Mouse (Mus musculus): ENCODE measurements around the gene Dnmt3c. TPM values are rescaled to one million over a fixed set of nuclear protein-coding genes. Genes with fewer than 3 reads are reported as not detected.
"Not testable (repeated sequence)": the region's sequence is repeated elsewhere in the genome, so short reads cannot be mapped to it uniquely, and the experiment has no call there.

Dnmt3c gene
- total and polyA plus RNA-seq, 2 experiments = not detected

DNA sequence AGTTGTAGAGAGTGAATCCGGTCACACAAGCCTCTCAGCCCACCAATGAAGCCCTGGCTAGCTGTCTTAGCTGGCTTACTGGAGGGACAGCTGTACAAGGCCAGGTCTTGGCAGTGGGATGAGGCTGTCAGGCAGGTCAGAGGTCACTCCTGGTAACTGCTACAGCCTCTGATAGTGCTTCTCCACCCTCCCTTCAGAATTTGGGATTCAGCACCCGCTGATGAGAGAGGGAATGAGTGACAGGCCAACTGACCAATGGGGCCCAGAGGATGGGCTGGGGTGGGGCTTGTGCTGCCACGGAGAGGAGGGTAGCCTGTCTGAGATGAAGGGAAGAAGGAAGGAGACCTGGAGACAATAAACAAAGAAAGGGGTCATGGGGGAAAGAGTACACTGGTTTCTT is 35.8 kb upstream of the Dnmt3c start:
- Histone ChIP-seq H3K27me3 (ENCODE audit: control insufficient read depth, insufficient read depth, low read length) (no peaks in the 10 kb centered on the region), H3K4me3 (ENCODE audit: insufficient read depth, low read depth, low read length) (no peak overlapping the region), H3K9ac (ENCODE audit: low read depth, low read length) (no peak overlapping the region), H3K79me2 (ENCODE audit: control insufficient read depth, insufficient read depth, low read length) (no peaks in the 10 kb centered on the region), H3K36me3 (ENCODE audit: control insufficient read depth, insufficient read depth, low read length) (peaks cover 4% of the 10 kb centered on the region; the same call in 1 of the 2 replicates), H3K27ac (replicated peaks; ENCODE audit: insufficient read depth, low read depth, low read length) (no peak overlapping the region), H3K4me1 (ENCODE audit: control insufficient read depth, insufficient read depth, low read length) (peaks cover 26% of the 10 kb centered on the region)
- TF ChIP-seq CTCF (IDR thresholded peaks at IDR 0.05; ENCODE audit: low read depth, low read length) = no peak
- TF ChIP-seq POLR2A (IDR thresholded peaks at IDR 0.05; ENCODE audit: extremely low read depth, insufficient read depth, low read length) = no peak
- DNase-seq (ENCODE audit: extremely low read depth, low read depth, low spot score) = peak; percentile 64
- WGBS = 32% methylated on average over 3 of the region's 3 CpGs

- Histone ChIP-seq H3K79me2 (ENCODE audit: control insufficient read depth, insufficient read depth, low read length) (no peaks in the 10 kb centered on the region), H3K9ac (ENCODE audit: low read depth, low read length) (no peak overlapping the region; the same call in 1 of the 2 replicates), H3K4me3 (ENCODE audit: insufficient read depth, low read depth, low read length) (no peak overlapping the region), H3K36me3 (ENCODE audit: control insufficient read depth, insufficient read depth, low read length) (peaks cover 6% of the 10 kb centered on the region; the same call in 1 of the 2 replicates), H3K27ac (replicated peaks; ENCODE audit: insufficient read depth, low read depth, low read length) (no peak overlapping the region), H3K4me1 (ENCODE audit: control insufficient read depth, insufficient read depth, low read length) (peaks cover 6% of the 10 kb centered on the region; the same call in 1 of the 2 replicates), H3K27me3 (ENCODE audit: control insufficient read depth, insufficient read depth, low read length) (no peaks in the 10 kb centered on the region)
- WGBS = 75% methylated on average over 7 of the region's 7 CpGs
- TF ChIP-seq POLR2A (IDR thresholded peaks at IDR 0.05; ENCODE audit: extremely low read depth, insufficient read depth, low read length) = no peak
- TF ChIP-seq CTCF (IDR thresholded peaks at IDR 0.05; ENCODE audit: low read depth, low read length) = no peak
- no peak for DNase-seq (ENCODE audit: extremely low read depth, low read depth, low spot score)
These were observed 31.1 kb upstream of the Dnmt3c start for GRCm38 (mm10) chr2:153665401-153665800.

- no peaks in the 10 kb centered on the region for H3K79me2 ChIP-seq (ENCODE audit: control insufficient read depth, insufficient read depth, low read length)
- DNase-seq (ENCODE audit: extremely low read depth, low read depth, low spot score) = peak; percentile 66
- 55% methylated on average over 7 of the region's 7 CpGs for WGBS
- H3K9ac ChIP-seq (ENCODE audit: low read depth, low read length) = no peak overlapping the region
- 0 out of 2 replicates have a peak, but pooled peaks cover 2% of the 10 kb centered on the region for H3K4me1 ChIP-seq (ENCODE audit: control insufficient read depth, insufficient read depth, low read length)
- no peak overlapping the region for H3K27ac ChIP-seq (replicated peaks; ENCODE audit: insufficient read depth, low read depth, low read length)
- H3K27me3 ChIP-seq (ENCODE audit: control insufficient read depth, insufficient read depth, low read length) = no peaks in the 10 kb centered on the region
- H3K4me3 ChIP-seq (ENCODE audit: insufficient read depth, low read depth, low read length) = no peak overlapping the region
- H3K36me3 ChIP-seq (ENCODE audit: control insufficient read depth, insufficient read depth, low read length) = peaks cover 4% of the 10 kb centered on the region
- TF ChIP-seq POLR2A (IDR thresholded peaks at IDR 0.05; ENCODE audit: extremely low read depth, insufficient read depth, low read length) (no peak), CTCF (IDR thresholded peaks at IDR 0.05; ENCODE audit: low read depth, low read length) (peak; percentile 49; the same call in 1 of the 2 replicates)
These were observed 27.6 kb upstream of the Dnmt3c start for GRCm38 (mm10) chr2:153668754-153669376.

DNA sequence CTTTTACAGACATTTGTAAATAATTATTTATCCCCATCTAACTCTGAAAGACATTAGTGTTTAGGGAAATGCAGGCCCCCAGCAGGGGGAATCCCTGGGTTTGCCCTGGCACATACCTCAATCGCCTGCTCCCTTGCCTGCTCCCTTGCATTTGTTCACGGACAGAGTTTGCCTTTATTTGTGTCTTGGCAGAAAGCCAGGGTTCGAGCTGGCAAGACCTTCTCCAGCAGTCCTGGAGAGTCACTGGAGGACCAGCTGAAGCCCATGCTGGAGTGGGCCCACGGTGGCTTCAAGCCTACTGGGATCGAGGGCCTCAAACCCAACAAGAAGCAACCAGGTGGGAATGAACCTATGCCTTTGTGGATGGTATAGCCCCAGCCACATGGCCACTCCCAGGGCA is 26.3 kb upstream of the Dnmt3c start:
- TF ChIP-seq POLR2A (IDR thresholded peaks at IDR 0.05; ENCODE audit: extremely low read depth, insufficient read depth, low read length) (no peak), CTCF (IDR thresholded peaks at IDR 0.05; ENCODE audit: low read depth, low read length) (no peak)
- no peak overlapping the region for H3K27ac ChIP-seq (replicated peaks; ENCODE audit: insufficient read depth, low read depth, low read length)
- H3K36me3 ChIP-seq (ENCODE audit: control insufficient read depth, insufficient read depth, low read length) = peaks cover 4% of the 10 kb centered on the region
- DNase-seq (ENCODE audit: extremely low read depth, low read depth, low spot score) = peak; percentile 36
- no peaks in the 10 kb centered on the region for H3K79me2 ChIP-seq (ENCODE audit: control insufficient read depth, insufficient read depth, low read length)
- 31% methylated on average over 5 of the region's 5 CpGs for WGBS
- H3K27me3 ChIP-seq (ENCODE audit: control insufficient read depth, insufficient read depth, low read length) = no peaks in the 10 kb centered on the region
- H3K9ac ChIP-seq (ENCODE audit: low read depth, low read length) = no peak overlapping the region
- no peak overlapping the region for H3K4me3 ChIP-seq (ENCODE audit: insufficient read depth, low read depth, low read length)
- H3K4me1 ChIP-seq (ENCODE audit: control insufficient read depth, insufficient read depth, low read length) = 0 out of 2 replicates have a peak, but pooled peaks cover 2% of the 10 kb centered on the region

GRCm38 (mm10) chr2:153672619-153673018 is 23.8 kb upstream of the Dnmt3c start:
- no peaks in the 10 kb centered on the region for H3K79me2 ChIP-seq (ENCODE audit: control insufficient read depth, insufficient read depth, low read length)
- no peak overlapping the region for H3K4me3 ChIP-seq (ENCODE audit: insufficient read depth, low read depth, low read length)
- H3K36me3 ChIP-seq (ENCODE audit: control insufficient read depth, insufficient read depth, low read length) = peaks cover 4% of the 10 kb centered on the region
- WGBS = 93% methylated on average over 2 of the region's 2 CpGs
- no peaks in the 10 kb centered on the region for H3K27me3 ChIP-seq (ENCODE audit: control insufficient read depth, insufficient read depth, low read length)
- H3K4me1 ChIP-seq (ENCODE audit: control insufficient read depth, insufficient read depth, low read length) = 0 out of 2 replicates have a peak, but pooled peaks cover 2% of the 10 kb centered on the region
- no peak for DNase-seq (ENCODE audit: extremely low read depth, low read depth, low spot score)
- no peak overlapping the region for H3K27ac ChIP-seq (replicated peaks; ENCODE audit: insufficient read depth, low read depth, low read length)
- TF ChIP-seq CTCF (IDR thresholded peaks at IDR 0.05; ENCODE audit: low read depth, low read length) (no peak), POLR2A (IDR thresholded peaks at IDR 0.05; ENCODE audit: extremely low read depth, insufficient read depth, low read length) (no peak)
- H3K9ac ChIP-seq (ENCODE audit: low read depth, low read length) = no peak overlapping the region

GRCm38 (mm10) chr2:153675364-153675763 is 21.1 kb upstream of the Dnmt3c start:
- not testable (repeated sequence) for H3K79me2 ChIP-seq (ENCODE audit: control insufficient read depth, insufficient read depth, low read length); DNase-seq (ENCODE audit: extremely low read depth, low read depth, low spot score); H3K27ac ChIP-seq (replicated peaks; ENCODE audit: insufficient read depth, low read depth, low read length); H3K27me3 ChIP-seq (ENCODE audit: control insufficient read depth, insufficient read depth, low read length); H3K36me3 ChIP-seq (ENCODE audit: control insufficient read depth, insufficient read depth, low read length); H3K4me3 ChIP-seq (ENCODE audit: insufficient read depth, low read depth, low read length); H3K9ac ChIP-seq (ENCODE audit: low read depth, low read length); H3K4me1 ChIP-seq (ENCODE audit: control insufficient read depth, insufficient read depth, low read length)
- 85% methylated on average over 1 of the region's 1 CpGs for WGBS
